Comparison of ENCODE assay signal across 33 mouse cellular contexts in the genomic region with DNA sequence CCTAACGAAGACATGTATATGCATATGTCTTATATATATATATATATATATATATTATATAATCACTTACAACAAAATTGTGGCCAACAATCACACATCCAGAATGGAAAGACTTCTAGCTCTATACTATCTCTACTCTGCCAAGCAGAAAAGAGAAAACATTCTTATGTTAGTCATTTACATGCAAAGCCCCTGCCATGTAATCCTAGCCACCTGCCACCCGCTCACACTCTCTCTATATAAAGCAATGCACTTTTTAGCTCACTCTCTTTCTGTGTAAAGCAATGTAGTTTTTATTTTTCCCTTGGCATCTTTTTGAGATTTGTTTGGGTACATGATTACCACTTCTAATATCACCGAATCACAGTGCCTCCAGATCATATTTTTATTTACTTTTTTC.
"Had no signal": no experiment of that assay in that cellular context is flagged by ENCODE, and none has a peak within 500 bp of the region (broad histone marks: within the 10 kb centered on the region; RNA-seq: fewer than 3 reads in every experiment).

No protein-coding gene starts in this region.

- DNase-seq: heart, postnatal 10 days; heart, postnatal 14 days; heart, postnatal 36 days; heart, postnatal 4 days; kidney, adult 11 months; kidney, adult 18-20 months; kidney, adult 2 months; kidney, adult 8-10 months; kidney, adult 9 months; kidney, postnatal 10 days; kidney, postnatal 14 days; kidney, postnatal 25 days; kidney, postnatal 36 days; kidney, postnatal 4 days; layer of hippocampus, adult 9-11 months; layer of hippocampus, postnatal 36 days had no signal

- ATAC-seq: hindbrain, embryonic 16.5 days; hindbrain, postnatal 0 days; inflammation-experienced regulatory T-cells, adult 6 months; intestine, embryonic 15.5 days; intestine, embryonic 16.5 days; intestine, postnatal 0 days had no signal

- H3K36me3 ChIP-seq: heart, embryonic 13.5 days; heart, embryonic 15.5 days; hindbrain, embryonic 10.5 days; hindbrain, embryonic 12.5 days; hindbrain, embryonic 13.5 days; hindbrain, embryonic 15.5 days; intestine, embryonic 15.5 days; kidney, embryonic 15.5 days had no signal

- H3K27ac ChIP-seq: heart, embryonic 13.5 days; heart, embryonic 15.5 days; hindbrain, embryonic 10.5 days; hindbrain, embryonic 12.5 days; hindbrain, embryonic 13.5 days; hindbrain, embryonic 14.5 days; hindbrain, embryonic 15.5 days; hindbrain, postnatal 0 days; intestine, embryonic 15.5 days; kidney, embryonic 15.5 days; kidney, postnatal 0 days; layer of hippocampus, adult 2 months; left cerebral cortex, adult 2 months had no signal

- H3K4me3 ChIP-seq: heart, embryonic 13.5 days; heart, embryonic 15.5 days; hindbrain, embryonic 10.5 days; hindbrain, embryonic 12.5 days; hindbrain, embryonic 13.5 days; hindbrain, embryonic 15.5 days; intestine, embryonic 15.5 days; kidney, embryonic 15.5 days; layer of hippocampus, adult 2 months; left cerebral cortex, adult 2 months had no signal

- H3K27me3 ChIP-seq: heart, embryonic 13.5 days; heart, embryonic 15.5 days; hindbrain, embryonic 12.5 days; hindbrain, embryonic 13.5 days; hindbrain, embryonic 15.5 days; intestine, embryonic 15.5 days; kidney, embryonic 15.5 days had no signal

- H3K4me2 ChIP-seq: heart, embryonic 13.5 days; heart, embryonic 15.5 days; hindbrain, embryonic 12.5 days; hindbrain, embryonic 13.5 days; hindbrain, embryonic 14.5 days; hindbrain, embryonic 15.5 days; intestine, embryonic 15.5 days; kidney, embryonic 15.5 days had no signal

- H3K4me1 ChIP-seq: heart, embryonic 13.5 days; heart, embryonic 15.5 days; hindbrain, embryonic 12.5 days; hindbrain, embryonic 13.5 days; intestine, embryonic 15.5 days had no signal

- H3K9me3 ChIP-seq: heart, embryonic 13.5 days; heart, embryonic 15.5 days; hindbrain, embryonic 10.5 days; hindbrain, embryonic 12.5 days; hindbrain, embryonic 13.5 days; hindbrain, embryonic 15.5 days; intestine, embryonic 15.5 days; kidney, embryonic 15.5 days had no signal

- H3K9ac ChIP-seq: heart, embryonic 13.5 days; heart, embryonic 15.5 days; hindbrain, embryonic 12.5 days; hindbrain, embryonic 13.5 days; hindbrain, embryonic 14.5 days; hindbrain, embryonic 15.5 days; intestine, embryonic 15.5 days; kidney, embryonic 15.5 days had no signal
